In the genomic region with DNA sequence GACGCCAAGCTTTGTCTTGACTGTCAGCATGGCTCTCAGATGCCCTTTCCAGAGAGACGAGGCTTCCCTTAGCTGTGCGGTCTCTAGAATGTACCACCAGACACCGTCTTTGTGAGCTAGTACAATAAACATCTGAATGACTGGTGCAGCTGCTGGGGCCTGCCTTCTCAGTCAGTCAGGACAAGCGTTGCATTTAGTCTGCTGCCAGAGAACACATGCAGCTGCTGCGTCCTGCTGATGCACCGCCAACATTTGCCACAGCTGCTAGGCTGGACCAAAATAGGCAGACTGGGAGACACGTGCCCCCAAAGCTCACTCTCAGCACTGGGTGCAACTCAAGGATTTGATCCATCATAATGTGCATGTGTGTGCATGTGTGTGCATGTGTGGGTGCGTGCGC, we compare ENCODE assay signal across 8 mouse cellular contexts. TPM values are rescaled to one million over a fixed set of nuclear protein-coding genes. Genes with fewer than 3 reads are reported as not detected.
DNase-seq lines count a peak whose midpoint lies in the region; ATAC-seq lines count a peak whose summit lies in the region.

No protein-coding gene starts in this region.

- 52% methylated on average over 10 of the region's 10 CpGs for WGBS in hindbrain, embryonic 10.5 days
- 61% methylated on average over 10 of the region's 10 CpGs for WGBS in limb, embryonic 12.5 days

- H3K9me3 ChIP-seq in hindbrain, embryonic 10.5 days = no peaks in the 10 kb centered on the region
- no peaks in the 10 kb centered on the region for H3K9me3 ChIP-seq in limb, embryonic 12.5 days

- no peaks in the 10 kb centered on the region for H3K27me3 ChIP-seq in hindbrain, embryonic 10.5 days (ENCODE audit: insufficient read depth, poor library complexity, severe bottlenecking)
- no peaks in the 10 kb centered on the region for H3K27me3 ChIP-seq in limb, embryonic 12.5 days

- peak; percentile 26; the same call in 1 of the 2 replicates for ATAC-seq in limb, embryonic 12.5 days (ENCODE audit: insufficient number of reproducible peaks, insufficient read depth, low FRiP score, low TSS enrichment, low read depth)
- ATAC-seq in megakaryocyte progenitor cell, adult 5-6 weeks (replicated peaks; ENCODE audit: poor library complexity) = no peak

- no peak overlapping the region for H3K4me3 ChIP-seq in hindbrain, embryonic 10.5 days
- no peak overlapping the region for H3K4me3 ChIP-seq in limb, embryonic 12.5 days (replicated peaks)

- H3K4me2 ChIP-seq in limb, embryonic 12.5 days = no peak overlapping the region

- peak; percentile 5 for DNase-seq in thymus, postnatal 0 days (ENCODE audit: low spot score)
- DNase-seq in thymus, postnatal 10 days (ENCODE audit: low spot score in 2 of 2) = no peak
- peak; percentile 24 for DNase-seq in hindbrain, embryonic 10.5 days (ENCODE audit: low spot score)
- peak; percentile 62 for DNase-seq in right cerebral cortex, adult 18-20 months
- no peak for DNase-seq in adrenal gland, adult 8-10 months
- no peak for DNase-seq in adrenal gland, postnatal 4 days (ENCODE audit: low spot score in 2 of 2)

- H3K27ac ChIP-seq in hindbrain, embryonic 10.5 days = peak overlapping the region; percentile 29
- H3K27ac ChIP-seq in limb, embryonic 12.5 days = no peak overlapping the region

- no peaks in the 10 kb centered on the region for H3K36me3 ChIP-seq in hindbrain, embryonic 10.5 days
- no peaks in the 10 kb centered on the region for H3K36me3 ChIP-seq in limb, embryonic 12.5 days

- H3K9ac ChIP-seq in limb, embryonic 12.5 days (replicated peaks) = no peak overlapping the region

- H3K4me1 ChIP-seq in hindbrain, embryonic 10.5 days (replicated peaks) = peaks cover 4% of the 10 kb centered on the region
- H3K4me1 ChIP-seq in limb, embryonic 12.5 days (replicated peaks) = peaks cover 16% of the 10 kb centered on the region

RNA-seq across cellular contexts. Expression of gene Trmt5, which starts 44.5 kb away (rescaled TPM):
- 19.5 and 20.9 TPM in 2 replicates for polyA plus RNA-seq in thymus, postnatal 0 days (2015; fragmentation: Nextera tagmentation; extraction: Ambion mirVana)
- 18.3 and 20.3 TPM in 2 replicates for polyA plus RNA-seq in hindbrain, embryonic 10.5 days (2016; fragmentation: Nextera tagmentation; extraction: Ambion mirVana)
- 21.7 and 23.7 TPM in 2 replicates for polyA plus RNA-seq in limb, embryonic 12.5 days (2016; fragmentation: Nextera tagmentation; extraction: Ambion mirVana)
- 10 to 100 TPM; 13.1 to 19.5 (median 14.6) TPM for total RNA-seq in adrenal gland, adult 8-10 months (2022)
- total RNA-seq in adrenal gland, postnatal 4 days (2021) = 10 to 100 TPM; 22.0 to 26.5 TPM
- 46.3 and 59.6 TPM in 2 replicates for total RNA-seq in megakaryocyte progenitor cell, adult 5-6 weeks (2015)
- 37.6 and 43.7 TPM in 2 replicates for total RNA-seq in megakaryocyte progenitor cell, adult 5-6 weeks (2017)

RNA-seq across cellular contexts. Expression of gene Slc38a6, which starts 44.6 kb away (rescaled TPM):
- 5.7 and 9.3 TPM in 2 replicates for polyA plus RNA-seq in thymus, postnatal 0 days (2015; fragmentation: Nextera tagmentation; extraction: Ambion mirVana)
- polyA plus RNA-seq in hindbrain, embryonic 10.5 days (2016; fragmentation: Nextera tagmentation; extraction: Ambion mirVana) = 7.0 and 10.1 TPM in 2 replicates
- 10.1 and 15.3 TPM in 2 replicates for polyA plus RNA-seq in limb, embryonic 12.5 days (2016; fragmentation: Nextera tagmentation; extraction: Ambion mirVana)
- total RNA-seq in adrenal gland, adult 8-10 months (2022) = 10 to 100 TPM in 3 of 4 experiments, 1 to 10 TPM in 1; 7.5 to 16.0 (median 12.6) TPM
- 10 to 100 TPM; 18.6 to 18.7 TPM for total RNA-seq in adrenal gland, postnatal 4 days (2021)
- 5.0 and 9.0 TPM in 2 replicates for total RNA-seq in megakaryocyte progenitor cell, adult 5-6 weeks (2015)
- total RNA-seq in megakaryocyte progenitor cell, adult 5-6 weeks (2017) = 3.8 and 5.0 TPM in 2 replicates

Comparison
In these comparisons a context has a peak if more than half of its experiments do, and no peak if none do; other contexts are left out.
1. DNase-seq: peak in thymus, postnatal 0 days (single experiment), hindbrain, embryonic 10.5 days (single experiment) and right cerebral cortex, adult 18-20 months (single experiment); none in thymus, postnatal 10 days (0 of 2), adrenal gland, adult 8-10 months (single experiment) and adrenal gland, postnatal 4 days (0 of 2).